Mouse (Mus musculus) liver, embryonic 14.5 days (tissue): ENCODE measurements around the gene Dus4l. TPM values are rescaled to one million over a fixed set of nuclear protein-coding genes. Genes with fewer than 3 reads are reported as not detected.

Experiments
- ATAC-seq: fragments of 200-750 bp; cut with Nextera tagmentation; 2 replicates; pipeline ENCODE4 v1.8.0; 2017; ENCODE audit warnings: moderate number of reproducible peaks, mild to moderate bottlenecking, moderate library complexity; ENCODE audit not compliant: insufficient read depth
- DNase-seq, 3 experiments: peaks; one replicate each; pipeline ENCODE4 v3.0.0-alpha.2; 2012 to 2013; ENCODE audit warnings: low read depth in 3 of 3, low spot score in 3 of 3
- H3K27ac ChIP-seq: fragments of 300-500 bp; sonication (generic); 2 replicates; pipeline ENCODE4 v1.5.1; 2014; ENCODE audit warnings: moderate library complexity, mild to moderate bottlenecking, control low read depth, inconsistent platforms
- H3K27me3 ChIP-seq: fragments of 300-500 bp; sonication (generic); 2 replicates; pipeline ENCODE4 v1.6.1; 2014; ENCODE audit warnings: mild to moderate bottlenecking, low read length, moderate library complexity; ENCODE audit not compliant: control insufficient read depth, insufficient read depth
- H3K36me3 ChIP-seq: fragments of 300-500 bp; sonication (generic); replicated peaks from 2 replicates; pipeline ENCODE4 v1.6.1; 2014; ENCODE audit warnings: low read depth; ENCODE audit not compliant: control insufficient read depth, insufficient read depth
- H3K4me1 ChIP-seq, 2 experiments: fragments of 200-500 bp in 1 of 2; fragments of 300-500 bp in 1 of 2; sonication (generic) in 1 of 2; replicated peaks; 2 replicates each; pipeline ENCODE4 v1.6.1; 2012 to 2014; ENCODE audit warnings: antibody characterized with exemption in 1 of 2, inconsistent platforms in 1 of 2, low read length in 1 of 2; ENCODE audit not compliant: control insufficient read depth in 2 of 2, insufficient read depth in 2 of 2
- H3K4me2 ChIP-seq: fragments of 300-500 bp; sonication (generic); 2 replicates; pipeline ENCODE4 v1.6.1; 2014; ENCODE audit warnings: low read depth, mild to moderate bottlenecking, control low read depth, moderate library complexity
- H3K4me3 ChIP-seq, 2 experiments: fragments of 200-500 bp in 1 of 2; fragments of 300-500 bp in 1 of 2; sonication (generic) in 1 of 2; 2 replicates each; pipeline ENCODE4 v1.5.1; 2012 to 2014; ENCODE audit warnings: low read depth in 2 of 2, low read length in 2 of 2, mild to moderate bottlenecking in 2 of 2, control low read depth in 1 of 2, inconsistent platforms in 1 of 2, moderate library complexity in 1 of 2; ENCODE audit not compliant: insufficient read depth in 1 of 2
- H3K9ac ChIP-seq: fragments of 300-500 bp; sonication (generic); replicated peaks from 2 replicates; pipeline ENCODE4 v1.6.1; 2014; ENCODE audit warnings: mild to moderate bottlenecking, control low read depth, moderate library complexity
- H3K9me3 ChIP-seq: fragments of 300-500 bp; sonication (generic); 2 replicates; pipeline ENCODE4 v1.6.1; 2016; ENCODE audit warnings: low read length, mixed read lengths; ENCODE audit not compliant: control insufficient read depth
- CTCF ChIP-seq: IDR thresholded peaks from 2 replicates; pipeline ENCODE4 v1.5.1; 2016; ENCODE audit warnings: antibody characterized with exemption, low read depth, control low read depth
- EP300 ChIP-seq: IDR thresholded peaks from 2 replicates; pipeline ENCODE4 v1.6.1; 2016; ENCODE audit warnings: antibody characterized with exemption, low read depth
- WGBS: fragments of 180-500 bp; shearing (Covaris S2); extraction: QIAGEN DNeasy Blood & Tissue Kit; methylation state at CpG from one replicate; pipeline ENCODE4 v1.1.7; 2014; ENCODE audit not compliant: insufficient replicate concordance; 5-methylcytosine and 5-hydroxymethylcytosine counted together
- polyA plus RNA-seq, 2 experiments: library from polyadenylated mRNA; depleted of rRNA in 1 of 2; stranded (reverse) in 1 of 2; unstranded in 1 of 2; fragments of >200 nt; fragmentation: Nextera tagmentation in 1 of 2; extraction: Ambion mirVana in 1 of 2; gene quantifications; 2 replicates each; pipeline versions ENCODE4 v1.2.1 to v1.2.3; 2012 to 2014

Dus4l gene
- polyA plus RNA-seq, 2 experiments, result 4.9 to 5.1 TPM

DNA sequence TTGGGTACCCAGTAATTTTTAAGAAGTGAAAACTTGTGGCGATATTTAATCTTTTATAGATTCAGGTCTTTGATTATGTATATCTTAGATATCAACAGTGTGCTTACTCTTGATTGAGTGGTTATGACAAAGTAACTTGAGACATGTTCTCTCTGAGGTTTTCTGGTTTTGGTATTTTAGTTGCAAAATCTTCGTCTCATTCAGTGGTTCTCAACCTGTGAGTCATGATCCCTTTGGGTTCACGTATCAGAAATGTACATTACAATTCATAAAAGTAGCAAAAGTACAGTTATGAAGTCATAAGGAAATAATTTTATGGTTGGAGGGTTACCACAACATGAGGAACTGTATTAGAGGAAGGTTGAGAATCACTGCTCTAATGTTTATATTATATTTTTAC, 32.1 kb upstream of the Dus4l start:
- ATAC-seq (no peak), DNase-seq (no peak)
- Histone ChIP-seq H3K27me3 (no peaks in the 10 kb centered on the region), H3K9me3 (no peaks in the 10 kb centered on the region), H3K4me3 (no peak overlapping the region), H3K4me1 (no peaks in the 10 kb centered on the region), H3K36me3 (no peaks in the 10 kb centered on the region), H3K27ac (no peak overlapping the region), H3K9ac (no peak overlapping the region), H3K4me2 (no peak overlapping the region)
- WGBS, result 75% methylated on average over 3 of the region's 3 CpGs
- no peak for TF ChIP-seq EP300
- TF ChIP-seq CTCF, result no peak

DNA sequence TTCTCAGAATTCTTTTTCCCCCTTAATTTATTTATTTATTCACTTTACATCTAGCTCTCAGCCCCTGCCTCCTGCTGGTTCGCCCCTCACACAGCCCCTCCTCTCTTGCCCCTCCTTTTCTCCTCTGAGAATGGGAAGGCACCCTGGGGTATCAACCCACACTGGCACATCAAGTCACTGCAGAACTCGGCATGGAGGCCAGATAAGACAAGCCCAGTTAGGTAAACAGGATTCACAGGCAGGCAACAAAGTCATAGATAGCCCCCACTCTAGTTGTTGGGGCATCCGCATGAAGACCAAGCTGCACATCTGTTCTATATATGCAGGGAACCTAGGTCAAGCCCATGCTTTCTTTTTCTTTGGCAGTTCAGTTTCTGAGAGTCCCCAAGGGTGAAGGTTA, 12.6 kb upstream of the Dus4l start:
- DNase-seq (no peak), ATAC-seq (no peak)
- 40% methylated on average over 3 of the region's 3 CpGs for WGBS
- no peaks in the 10 kb centered on the region; the same call in 1 of the 2 replicates for H3K36me3 ChIP-seq
- no peaks in the 10 kb centered on the region for H3K4me1 ChIP-seq
- no peak overlapping the region for H3K9ac ChIP-seq
- no peak overlapping the region for H3K4me2 ChIP-seq
- TF ChIP-seq CTCF (no peak), EP300 (no peak)
- H3K9me3 ChIP-seq, result no peaks in the 10 kb centered on the region
- H3K27me3 ChIP-seq, result no peaks in the 10 kb centered on the region
- H3K4me3 ChIP-seq, result no peak overlapping the region
- H3K27ac ChIP-seq, result no peak overlapping the region

DNA sequence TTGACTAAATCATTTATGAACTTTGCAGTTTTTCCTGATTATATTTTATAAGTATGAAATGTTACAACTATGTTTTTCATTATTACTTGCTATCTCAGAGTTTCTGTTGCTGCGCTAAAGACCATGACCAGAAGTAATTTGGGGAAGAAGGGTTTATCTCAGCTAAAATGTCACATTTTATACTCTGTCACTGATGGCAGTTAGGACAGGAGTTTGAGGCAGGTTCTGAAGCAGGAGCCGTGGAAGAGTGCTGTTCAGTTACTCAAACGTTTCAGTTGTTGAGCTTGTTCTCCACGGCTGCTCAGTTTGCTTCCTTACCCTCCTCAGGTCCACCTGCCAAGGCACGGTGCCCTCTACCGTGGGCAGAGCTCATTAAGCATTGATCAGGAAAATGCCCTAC, 11.4 kb upstream of the Dus4l start:
- no peaks in the 10 kb centered on the region for H3K4me1 ChIP-seq
- H3K4me2 ChIP-seq, result no peak overlapping the region
- TF ChIP-seq EP300 (no peak), CTCF (no peak)
- no peaks in the 10 kb centered on the region; the same call in 1 of the 2 replicates for H3K36me3 ChIP-seq
- no peaks in the 10 kb centered on the region for H3K27me3 ChIP-seq
- H3K9ac ChIP-seq, result no peak overlapping the region
- H3K27ac ChIP-seq, result no peak overlapping the region
- H3K9me3 ChIP-seq, result no peaks in the 10 kb centered on the region
- no peak overlapping the region for H3K4me3 ChIP-seq
- ATAC-seq, result no peak
- WGBS, result 73% methylated on average over 6 of the region's 6 CpGs
- no peak for DNase-seq

DNA sequence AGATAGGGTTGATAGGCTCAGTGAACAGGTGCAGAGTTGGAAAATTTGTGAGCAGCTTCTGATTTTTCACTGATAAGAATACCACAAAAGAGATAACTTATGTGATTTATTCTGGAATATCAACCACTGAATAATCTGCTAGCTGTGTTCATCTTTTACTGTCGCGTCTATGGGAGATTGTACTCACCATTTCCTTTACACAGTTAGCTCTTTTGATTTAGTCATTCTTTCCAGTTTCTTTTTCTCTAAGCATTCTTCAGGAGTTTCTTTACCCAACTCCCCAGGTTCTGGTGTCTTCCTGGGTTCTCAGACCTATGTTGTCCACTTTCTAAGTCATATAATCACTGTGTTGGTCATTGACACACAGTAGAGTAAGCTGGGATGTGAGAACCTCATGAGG, 2.2 kb upstream of the Dus4l start:
- no peak overlapping the region for H3K4me3 ChIP-seq
- ATAC-seq (no peak), DNase-seq (no peak)
- TF ChIP-seq CTCF (no peak), EP300 (no peak)
- H3K36me3 ChIP-seq, result no peaks in the 10 kb centered on the region
- no peak overlapping the region for H3K4me2 ChIP-seq
- WGBS, result 72% methylated on average over 2 of the region's 2 CpGs
- no peak overlapping the region for H3K27ac ChIP-seq
- H3K27me3 ChIP-seq, result no peaks in the 10 kb centered on the region
- peaks cover 5 to 6% of the 10 kb centered on the region in 2 experiments; a peak in 3 of 4 replicates for H3K4me1 ChIP-seq
- no peaks in the 10 kb centered on the region for H3K9me3 ChIP-seq
- no peak overlapping the region for H3K9ac ChIP-seq

DNA sequence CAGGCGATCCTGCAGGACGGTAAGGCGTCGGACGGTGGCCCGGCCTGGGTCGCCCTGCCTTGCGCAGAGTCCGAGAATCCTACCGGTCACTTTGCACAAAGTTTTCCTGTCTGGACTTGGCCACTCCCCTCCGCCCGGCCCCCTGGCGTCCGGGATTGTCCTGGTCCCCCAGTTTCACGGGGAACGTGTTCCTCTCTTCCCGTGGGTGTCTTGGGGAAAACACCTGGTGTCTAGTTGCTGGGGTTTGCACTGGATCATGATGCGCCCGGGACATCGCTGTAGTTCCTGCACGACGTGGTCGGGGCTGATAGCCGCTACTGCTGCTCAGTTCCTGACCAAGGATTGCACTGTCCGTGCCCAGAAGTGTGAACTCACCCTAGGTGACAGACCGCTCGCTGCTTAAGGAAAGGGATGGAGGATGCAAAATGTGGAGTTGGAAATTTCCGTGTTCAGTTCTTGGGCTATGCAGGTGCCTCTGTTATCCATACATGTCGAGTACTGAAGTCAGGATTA, 395 bp upstream of the Dus4l start:
- Histone ChIP-seq H3K36me3 (no peaks in the 10 kb centered on the region), H3K4me3 (peak overlapping the region; percentile 84 to 86), H3K9me3 (no peaks in the 10 kb centered on the region), H3K27ac (peak overlapping the region; percentile 16; the same call in 1 of the 2 replicates), H3K9ac (peak overlapping the region; percentile 83), H3K27me3 (no peaks in the 10 kb centered on the region), H3K4me1 (peaks cover 5 to 6% of the 10 kb centered on the region in 2 experiments; a peak in 3 of 4 replicates), H3K4me2 (peak overlapping the region; percentile 82)
- ATAC-seq, result peak; percentile 72
- 1% methylated on average over 29 of the region's 29 CpGs for WGBS
- TF ChIP-seq CTCF (peak; percentile 67), EP300 (no peak)
- peak in 1 of 3 experiments; percentile 33 for DNase-seq
